Mouse (Mus musculus) thymus, adult 2 months (tissue): ENCODE data around the gene Cux2. TPM values are rescaled to one million over a fixed set of nuclear protein-coding genes. Genes with fewer than 3 reads are reported as not detected.

Source experiments
- DNase-seq: peaks from one replicate; pipeline ENCODE4 v3.0.0; 2021
- H3K27ac ChIP-seq: fragments of 200-500 bp; 2 replicates; pipeline ENCODE4 v1.5.1; 2012; ENCODE audit warnings: low read length, control low read depth; ENCODE audit not compliant: control insufficient read depth, insufficient read depth
- H3K27me3 ChIP-seq: fragments of 200-500 bp; 2 replicates; pipeline ENCODE4 v1.6.1; 2012; ENCODE audit warnings: mild to moderate bottlenecking, low read length, moderate library complexity, mixed read lengths; ENCODE audit not compliant: control insufficient read depth, insufficient read depth
- H3K36me3 ChIP-seq: fragments of 200-500 bp; 2 replicates; pipeline ENCODE4 v1.6.1; 2012; ENCODE audit warnings: mild to moderate bottlenecking, low read length, moderate library complexity; ENCODE audit not compliant: control insufficient read depth, insufficient read depth
- H3K4me1 ChIP-seq: fragments of 200-500 bp; replicated peaks from 2 replicates; pipeline ENCODE4 v1.6.1; 2012; ENCODE audit warnings: low read length; ENCODE audit not compliant: control insufficient read depth, insufficient read depth
- H3K4me3 ChIP-seq: fragments of 200-500 bp; 2 replicates; pipeline ENCODE4 v1.5.1; 2012; ENCODE audit warnings: mild to moderate bottlenecking, low read length, control low read depth, moderate library complexity; ENCODE audit not compliant: control insufficient read depth, insufficient read depth
- CTCF ChIP-seq: fragments of 200-500 bp; IDR thresholded peaks from 2 replicates; pipeline ENCODE4 v1.5.1; 2012; ENCODE audit warnings: mild to moderate bottlenecking, control low read depth, low read length, moderate library complexity, borderline replicate concordance; ENCODE audit not compliant: control insufficient read depth, poor library complexity, insufficient read depth; ENCODE audit errors: extremely low read depth
- POLR2A ChIP-seq: fragments of 200-500 bp; IDR thresholded peaks from 2 replicates; pipeline ENCODE4 v1.6.1; 2012; ENCODE audit warnings: mild to moderate bottlenecking, low read length, control low read depth, moderate library complexity; ENCODE audit not compliant: control insufficient read depth, poor library complexity, insufficient read depth; ENCODE audit errors: extremely low read depth
- WGBS: fragments of 180-500 bp; shearing (Covaris S2); methylation state at CpG from one replicate; pipeline ENCODE4 v1.1.7; 2018; 5-methylcytosine and 5-hydroxymethylcytosine counted together
- polyA plus RNA-seq: library from polyadenylated mRNA; depleted of rRNA; stranded (reverse); fragments of >200 nt; gene quantifications from 2 replicates; pipeline ENCODE4 v1.2.3, GENCODE M21; 2012

The Cux2 gene
- polyA plus RNA-seq, 1 experiment = 0.75 TPM

- no peak overlapping the region for H3K27ac ChIP-seq
- no peaks in the 10 kb centered on the region for H3K27me3 ChIP-seq
- no peak overlapping the region for H3K4me3 ChIP-seq
- no peaks in the 10 kb centered on the region for H3K4me1 ChIP-seq
- H3K36me3 ChIP-seq = no peaks in the 10 kb centered on the region
- 48% methylated on average over 4 of the region's 4 CpGs for WGBS
- peak; percentile 53 for DNase-seq
- TF ChIP-seq CTCF = peak; percentile 89
- TF ChIP-seq POLR2A = no peak
Measured at GRCm38 (mm10) chr5:121872158-121872557, 177.7 kb downstream of the Cux2 start.

GRCm38 (mm10) chr5:121871515-121872030 lies 178.3 kb downstream of the Cux2 start:
- H3K36me3 ChIP-seq = no peaks in the 10 kb centered on the region
- no peaks in the 10 kb centered on the region for H3K27me3 ChIP-seq
- no peak for TF ChIP-seq POLR2A
- no peak for TF ChIP-seq CTCF
- H3K4me1 ChIP-seq = no peaks in the 10 kb centered on the region
- DNase-seq = no peak
- 88% methylated on average over 13 of the region's 13 CpGs for WGBS
- H3K27ac ChIP-seq = no peak overlapping the region
- H3K4me3 ChIP-seq = no peak overlapping the region

DNA sequence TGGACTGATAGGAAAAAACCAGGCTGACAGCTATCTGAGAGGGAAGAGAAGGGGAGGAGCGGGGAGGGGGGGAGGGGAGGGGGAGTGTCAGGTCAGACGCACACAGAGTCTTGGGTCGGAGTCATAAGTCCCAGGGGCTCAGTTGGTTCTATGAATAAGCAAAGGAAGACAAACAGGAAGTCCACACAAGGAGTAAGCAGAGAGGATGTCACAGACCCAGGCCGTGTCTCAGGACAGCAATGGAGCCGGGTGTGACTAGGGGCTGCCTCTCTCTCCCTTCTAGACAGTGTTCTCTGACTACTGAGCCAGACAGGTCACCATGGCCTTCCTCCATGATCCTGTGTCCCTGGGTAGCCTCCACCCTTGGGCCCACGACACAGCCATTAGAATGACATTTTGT lies 179.1 kb downstream of the Cux2 start:
- no peaks in the 10 kb centered on the region for H3K36me3 ChIP-seq
- no peak overlapping the region for H3K27ac ChIP-seq
- H3K4me1 ChIP-seq = no peaks in the 10 kb centered on the region
- H3K27me3 ChIP-seq = no peaks in the 10 kb centered on the region
- H3K4me3 ChIP-seq = no peak overlapping the region
- DNase-seq = no peak
- WGBS = 86% methylated on average over 6 of the region's 6 CpGs
- TF ChIP-seq CTCF (no peak), POLR2A (no peak)

DNA sequence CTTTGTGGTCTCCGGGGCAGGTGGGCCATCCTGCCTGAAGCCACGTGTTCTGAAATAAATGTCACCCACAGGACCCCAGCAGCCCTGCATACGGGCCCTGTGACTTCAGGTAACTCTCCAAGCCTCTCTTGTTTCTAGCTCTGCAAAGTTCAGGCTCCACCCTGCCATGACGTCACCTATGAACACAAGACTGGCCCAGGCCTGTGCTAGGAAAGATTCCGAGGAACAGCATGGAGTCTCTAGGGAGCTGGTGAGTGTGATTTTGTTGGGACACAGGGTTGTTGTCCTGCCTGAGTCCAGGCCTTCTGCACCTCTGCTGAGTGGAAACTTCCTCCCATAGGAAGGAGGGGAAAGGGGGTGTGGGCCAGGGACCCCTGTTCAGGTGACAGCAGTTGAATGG lies 181.9 kb downstream of the Cux2 start:
- Histone ChIP-seq H3K36me3 (no peaks in the 10 kb centered on the region), H3K27me3 (no peaks in the 10 kb centered on the region), H3K4me1 (no peaks in the 10 kb centered on the region), H3K4me3 (no peak overlapping the region), H3K27ac (no peak overlapping the region)
- no peak for DNase-seq
- WGBS = 83% methylated on average over 5 of the region's 5 CpGs
- no peak for TF ChIP-seq POLR2A
- no peak for TF ChIP-seq CTCF

- no peak for DNase-seq
- 41% methylated on average over 8 of the region's 11 CpGs for WGBS
- Histone ChIP-seq H3K27ac (no peak overlapping the region), H3K27me3 (no peaks in the 10 kb centered on the region), H3K4me3 (no peak overlapping the region), H3K4me1 (no peaks in the 10 kb centered on the region), H3K36me3 (no peaks in the 10 kb centered on the region)
- no peak for TF ChIP-seq POLR2A
- no peak for TF ChIP-seq CTCF
Measured at GRCm38 (mm10) chr5:121864330-121864729, 185.6 kb downstream of the Cux2 start.

DNA sequence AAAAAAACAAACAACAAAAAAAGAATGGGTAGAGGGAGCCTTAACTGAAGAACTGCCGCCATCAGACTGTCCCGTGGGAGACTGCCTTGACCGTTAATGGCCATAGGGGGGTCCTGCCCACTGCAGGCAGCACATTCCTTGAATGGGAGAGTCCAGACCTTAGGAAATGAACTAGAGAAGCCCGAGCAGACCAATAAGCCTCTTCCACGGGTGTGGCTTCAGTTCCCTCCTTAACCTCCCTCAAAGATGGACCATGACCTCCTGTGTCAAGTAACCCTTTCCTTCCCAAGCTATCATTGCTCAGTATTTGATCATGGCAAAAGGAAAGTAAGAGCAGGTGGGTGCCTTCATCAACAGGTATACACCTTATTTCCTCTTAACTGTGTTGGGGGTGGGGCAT lies 187.9 kb downstream of the Cux2 start:
- Histone ChIP-seq H3K4me3 (no peak overlapping the region), H3K27ac (no peak overlapping the region), H3K36me3 (no peaks in the 10 kb centered on the region), H3K4me1 (no peaks in the 10 kb centered on the region), H3K27me3 (no peaks in the 10 kb centered on the region)
- WGBS = 61% methylated on average over 5 of the region's 5 CpGs
- DNase-seq = no peak
- TF ChIP-seq CTCF (no peak), POLR2A (no peak)

DNA sequence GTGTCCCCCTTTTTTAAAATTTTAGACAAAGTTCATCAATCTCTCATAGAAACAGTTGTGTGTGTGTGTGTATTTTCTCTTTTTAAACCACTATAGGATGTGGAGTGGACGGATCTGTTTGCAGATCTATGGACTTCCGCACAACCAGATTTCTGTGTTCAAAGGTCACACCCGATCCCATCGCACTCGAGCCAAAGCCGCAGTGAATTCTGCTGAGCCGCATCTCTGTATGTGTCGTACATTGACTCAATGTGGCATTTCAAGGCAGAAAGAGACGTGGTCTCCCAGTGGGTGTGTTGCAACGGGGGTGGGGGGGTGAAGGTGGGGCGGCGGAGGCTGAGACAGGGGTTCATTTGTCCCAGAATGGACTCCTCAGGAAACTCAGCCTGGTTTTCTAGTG lies 191.5 kb downstream of the Cux2 start:
- Histone ChIP-seq H3K4me3 (no peak overlapping the region), H3K27ac (no peak overlapping the region), H3K4me1 (no peaks in the 10 kb centered on the region), H3K36me3 (peaks cover 4% of the 10 kb centered on the region), H3K27me3 (no peaks in the 10 kb centered on the region)
- DNase-seq = no peak
- 92% methylated on average over 12 of the region's 12 CpGs for WGBS
- TF ChIP-seq CTCF (no peak), POLR2A (no peak)
